Mouse (Mus musculus): ENCODE data around the gene Cog7.

DNA sequence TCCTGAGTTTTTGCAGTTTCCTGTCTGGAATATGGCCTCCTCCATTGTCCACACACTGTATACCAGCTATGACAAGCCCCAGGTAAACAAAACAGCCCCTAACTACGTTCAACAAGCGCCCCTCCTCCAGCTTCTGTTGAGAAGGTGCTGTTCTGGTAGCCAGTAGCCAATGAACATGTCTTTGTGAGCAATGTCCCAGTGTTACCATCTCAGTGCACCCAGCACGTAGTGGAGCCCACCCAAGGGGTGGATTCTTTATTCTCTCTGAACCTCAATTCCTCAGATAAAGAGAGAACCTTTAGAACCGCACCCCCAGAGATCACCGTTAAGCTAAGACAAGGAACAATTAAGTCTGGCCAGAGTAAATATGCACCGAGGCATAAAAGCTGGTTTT is 38.8 kb upstream of the Cog7 start:
- TF ChIP-seq CTCF (conservative IDR thresholded peaks at IDR 0.05; ENCODE audit: insufficient read depth, insufficient read length, low read depth, low read length) (no peak), POLR2A (IDR thresholded peaks at IDR 0.05; ENCODE audit: low read depth, low read length) (no peak)

Measured in kidney, adult 2 months (tissue).